Mouse (Mus musculus) liver, embryonic 13.5 days (tissue): ENCODE data around the gene Lmbr1. TPM values are rescaled to one million over a fixed set of nuclear protein-coding genes. Genes with fewer than 3 reads are reported as not detected.

Experiments used
- ATAC-seq: fragments of 200-750 bp; cut with Nextera tagmentation; 2 replicates; pipeline ENCODE4 v1.8.0; 2017; ENCODE audit warnings: low read depth, mild to moderate bottlenecking, moderate number of reproducible peaks, moderate library complexity
- DNase-seq: peaks from one replicate; pipeline ENCODE4 v3.0.0; 2022
- H3K27ac ChIP-seq: fragments of 300-500 bp; sonication (generic); 2 replicates; pipeline ENCODE4 v1.5.1; 2015; ENCODE audit warnings: moderate library complexity, mild to moderate bottlenecking, inconsistent platforms
- H3K27me3 ChIP-seq: fragments of 300-500 bp; sonication (generic); 2 replicates; pipeline ENCODE4 v1.6.1; 2015; ENCODE audit warnings: mild to moderate bottlenecking, inconsistent platforms
- H3K36me3 ChIP-seq: fragments of 300-500 bp; sonication (generic); 2 replicates; pipeline ENCODE4 v1.6.1; 2015; ENCODE audit warnings: mild to moderate bottlenecking, inconsistent platforms
- H3K4me1 ChIP-seq: fragments of 300-500 bp; sonication (generic); replicated peaks from 2 replicates; pipeline ENCODE4 v1.6.1; 2015; ENCODE audit warnings: inconsistent platforms
- H3K4me2 ChIP-seq: fragments of 300-500 bp; sonication (generic); 2 replicates; pipeline ENCODE4 v1.6.1; 2015; ENCODE audit warnings: inconsistent platforms, mild to moderate bottlenecking, moderate library complexity
- H3K4me3 ChIP-seq: fragments of 300-500 bp; sonication (generic); replicated peaks from 2 replicates; pipeline ENCODE4 v1.5.1; 2015; ENCODE audit warnings: mild to moderate bottlenecking, inconsistent platforms
- H3K9ac ChIP-seq: fragments of 300-500 bp; sonication (generic); 2 replicates; pipeline ENCODE4 v1.6.1; 2015; ENCODE audit warnings: mild to moderate bottlenecking, inconsistent platforms
- H3K9me3 ChIP-seq: fragments of 300-500 bp; sonication (generic); replicated peaks from 2 replicates; pipeline ENCODE4 v1.6.1; 2016; ENCODE audit warnings: inconsistent platforms
- WGBS: fragments of 180-500 bp; shearing (Covaris S2); methylation state at CpG from one replicate; pipeline ENCODE4 v1.1.7; 2015; ENCODE audit not compliant: insufficient replicate concordance; 5-methylcytosine and 5-hydroxymethylcytosine counted together
- microRNA-seq: library from miRNA; unstranded; fragments of <30 nt; microRNA quantifications from one replicate; pipeline ENCODE4, GENCODE M21; 2016
- polyA plus RNA-seq: library from polyadenylated mRNA; unstranded; fragments of >200 nt; fragmentation: Nextera tagmentation; extraction: Ambion mirVana; gene quantifications from 2 replicates; pipeline ENCODE4 v1.2.1, GENCODE M21; 2015

Lmbr1 gene
- polyA plus RNA-seq, 1 experiment from 2014 or later = 3.3 TPM

GRCm38 (mm10) chr5:29197187-29197586 is 181.0 kb downstream of the Lmbr1 start:
- no peak for ATAC-seq
- WGBS = 67% methylated on average over 4 of the region's 4 CpGs
- H3K4me1 ChIP-seq = 0 out of 2 replicates have a peak, but pooled peaks cover 9% of the 10 kb centered on the region

GRCm38 (mm10) chr5:29196264-29196658 is 181.9 kb downstream of the Lmbr1 start:
- Histone ChIP-seq H3K36me3 (no peaks in the 10 kb centered on the region), H3K4me1 (0 out of 2 replicates have a peak, but pooled peaks cover 9% of the 10 kb centered on the region), H3K9me3 (no peaks in the 10 kb centered on the region), H3K4me3 (peak overlapping the region; percentile 59), H3K27me3 (peaks cover 22% of the 10 kb centered on the region), H3K9ac (0 out of 2 replicates have a peak overlapping the region, but pooled peaks have one; percentile 1), H3K4me2 (peak overlapping the region; percentile 76), H3K27ac (no peak overlapping the region)
- 13% methylated on average over 12 of the region's 12 CpGs for WGBS
- no peak for DNase-seq
- ATAC-seq = no peak

More at GRCm38 (mm10) chr5:29197187-29197586, 181.0 kb downstream of the Lmbr1 start:
- Histone ChIP-seq H3K4me3 (no peak overlapping the region), H3K9ac (no peak overlapping the region), H3K9me3 (no peaks in the 10 kb centered on the region), H3K36me3 (no peaks in the 10 kb centered on the region), H3K4me2 (no peak overlapping the region), H3K27ac (no peak overlapping the region), H3K27me3 (peaks cover 22% of the 10 kb centered on the region)
- no peak for DNase-seq

GRCm38 (mm10) chr5:29195570-29196263 is 182.5 kb downstream of the Lmbr1 start, which contains the start of gene Rnf32:
Gene Rnf32 (plus strand): TSS chr5:29195992.
- H3K27ac ChIP-seq = no peak within 1 kb of the TSS
- no peaks in the 10 kb centered on the region for H3K9me3 ChIP-seq
- peak; percentile 73 for DNase-seq
- ATAC-seq = peak; percentile 89
- 0 out of 2 replicates have a peak, but pooled peaks cover 9% of the 10 kb centered on the region for H3K4me1 ChIP-seq
- H3K9ac ChIP-seq = peak within 1 kb of the TSS; percentile 36
- H3K36me3 ChIP-seq = no peaks in the 10 kb centered on the region
- peak within 1 kb of the TSS; percentile 76 for H3K4me2 ChIP-seq
- peaks cover 22% of the 10 kb centered on the region for H3K27me3 ChIP-seq
- H3K4me3 ChIP-seq = peak within 1 kb of the TSS; percentile 59
- under 1% methylated on average over 64 of the region's 70 CpGs for WGBS

GRCm38 (mm10) chr5:29195231-29195569 is 183.0 kb downstream of the Lmbr1 start:
- peak; percentile 35; the same call in 1 of the 2 replicates for ATAC-seq
- DNase-seq = no peak
- peaks cover 22% of the 10 kb centered on the region for H3K27me3 ChIP-seq
- H3K4me3 ChIP-seq = peak overlapping the region; percentile 59
- peak overlapping the region; percentile 36 for H3K9ac ChIP-seq
- H3K27ac ChIP-seq = no peak overlapping the region
- WGBS = 13% methylated on average over 9 of the region's 9 CpGs
- 0 out of 2 replicates have a peak, but pooled peaks cover 9% of the 10 kb centered on the region for H3K4me1 ChIP-seq
- peak overlapping the region; percentile 76 for H3K4me2 ChIP-seq
- no peaks in the 10 kb centered on the region for H3K36me3 ChIP-seq
- H3K9me3 ChIP-seq = no peaks in the 10 kb centered on the region

GRCm38 (mm10) chr5:29186798-29187197 is 191.4 kb downstream of the Lmbr1 start:
- ATAC-seq (no peak), DNase-seq (no peak)
- Histone ChIP-seq H3K4me1 (no peaks in the 10 kb centered on the region), H3K4me3 (no peak overlapping the region), H3K9me3 (no peaks in the 10 kb centered on the region), H3K36me3 (no peaks in the 10 kb centered on the region), H3K9ac (no peak overlapping the region), H3K4me2 (no peak overlapping the region), H3K27ac (no peak overlapping the region), H3K27me3 (no peaks in the 10 kb centered on the region)
- WGBS = 61% methylated on average over 5 of the region's 5 CpGs

Small RNA genes lying within 50 kb of the gene (microRNA-seq; reads per million reads assigned to microRNA genes)
- not detected for gene Gm23801

Other genes with a start within 250 kb of the Lmbr1 start
- gene Rnf32, start 182.4 kb downstream of the Lmbr1 start, polyA plus RNA-seq = 0.23 and 0.29 TPM in 2 replicates
- gene Nom1, start 56.3 kb upstream of the Lmbr1 start, polyA plus RNA-seq = 19.4 and 25.1 TPM in 2 replicates
- gene Mnx1, start 100.1 kb upstream of the Lmbr1 start, polyA plus RNA-seq = not detected in 2 replicates
- 12.9 and 13.4 TPM in 2 replicates for gene Ube3c, start 190.9 kb upstream of the Lmbr1 start, polyA plus RNA-seq